Mouse (Mus musculus): Measurements from ENCODE around the gene Elane. TPM values are rescaled to one million over a fixed set of nuclear protein-coding genes. Genes with fewer than 3 reads are reported as not detected.

Elane gene
- polyA plus RNA-seq, 1 experiment from 2014 or later: 0.26 TPM

Small RNA genes within 50 kb of the gene (microRNA-seq; reads per million reads assigned to microRNA genes)
- not detected for gene Mir6910

Other genes starting within 250 kb of the Elane start
- 2.0 and 4.2 TPM in 2 replicates for gene Shc2, start 248.3 kb upstream of the Elane start, polyA plus RNA-seq (2015; fragmentation: Nextera tagmentation; extraction: Ambion mirVana)
- not detected in 2 replicates for gene Odf3l2, start 240.5 kb upstream of the Elane start, polyA plus RNA-seq (2015; fragmentation: Nextera tagmentation; extraction: Ambion mirVana)
- gene Madcam1, start 221.7 kb upstream of the Elane start, polyA plus RNA-seq (2015; fragmentation: Nextera tagmentation; extraction: Ambion mirVana): 0.53 and 0.69 TPM in 2 replicates
- gene Tpgs1, start 216.9 kb upstream of the Elane start, polyA plus RNA-seq (2015; fragmentation: Nextera tagmentation; extraction: Ambion mirVana): 57.5 and 58.3 TPM in 2 replicates
- gene Cdc34, start 204.1 kb upstream of the Elane start, polyA plus RNA-seq (2015; fragmentation: Nextera tagmentation; extraction: Ambion mirVana): 64.0 and 68.9 TPM in 2 replicates
- 0.62 and 0.98 TPM in 2 replicates for gene Gzmm, start 197.2 kb upstream of the Elane start, polyA plus RNA-seq (2015; fragmentation: Nextera tagmentation; extraction: Ambion mirVana)
- gene Bsg, start 181.8 kb upstream of the Elane start, polyA plus RNA-seq (2015; fragmentation: Nextera tagmentation; extraction: Ambion mirVana): 1,174 and 1,330 TPM in 2 replicates
- not detected in 2 replicates for gene Hcn2, start 169.6 kb upstream of the Elane start, polyA plus RNA-seq (2015; fragmentation: Nextera tagmentation; extraction: Ambion mirVana)
- gene Polrmt, start 139.7 kb upstream of the Elane start, polyA plus RNA-seq (2015; fragmentation: Nextera tagmentation; extraction: Ambion mirVana): 46.2 and 47.8 TPM in 2 replicates
- gene Fgf22, start 131.2 kb upstream of the Elane start, polyA plus RNA-seq (2015; fragmentation: Nextera tagmentation; extraction: Ambion mirVana): 0.11 and 0.29 TPM in 2 replicates
- 47.9 and 61.4 TPM in 2 replicates for gene Rnf126, start 119.3 kb upstream of the Elane start, polyA plus RNA-seq (2015; fragmentation: Nextera tagmentation; extraction: Ambion mirVana)
- gene Fstl3, start 109.0 kb upstream of the Elane start, polyA plus RNA-seq (2015; fragmentation: Nextera tagmentation; extraction: Ambion mirVana): 21.7 and 22.7 TPM in 2 replicates
- gene Prss57, start 95.3 kb upstream of the Elane start, polyA plus RNA-seq (2015; fragmentation: Nextera tagmentation; extraction: Ambion mirVana): 0.57 and 2.1 TPM in 2 replicates
- 52.7 and 54.1 TPM in 2 replicates for gene Palm, start 92.7 kb upstream of the Elane start, polyA plus RNA-seq (2015; fragmentation: Nextera tagmentation; extraction: Ambion mirVana)
- gene Misp, start 65.3 kb upstream of the Elane start, polyA plus RNA-seq (2015; fragmentation: Nextera tagmentation; extraction: Ambion mirVana): 10.6 and 13.5 TPM in 2 replicates
- 344 and 371 TPM in 2 replicates for gene Ptbp1, start 31.8 kb upstream of the Elane start, polyA plus RNA-seq (2015; fragmentation: Nextera tagmentation; extraction: Ambion mirVana)
- 3.0 and 4.0 TPM in 2 replicates for gene Prtn3, start 11.8 kb upstream of the Elane start, polyA plus RNA-seq (2015; fragmentation: Nextera tagmentation; extraction: Ambion mirVana)
- 22.6 and 26.4 TPM in 2 replicates for gene Plppr3, start 11.6 kb upstream of the Elane start, polyA plus RNA-seq (2015; fragmentation: Nextera tagmentation; extraction: Ambion mirVana)
- gene Cfd, start 4.6 kb downstream of the Elane start, polyA plus RNA-seq (2015; fragmentation: Nextera tagmentation; extraction: Ambion mirVana): not detected in 2 replicates
- 48.3 and 51.2 TPM in 2 replicates for gene Med16, start 22.7 kb downstream of the Elane start, polyA plus RNA-seq (2015; fragmentation: Nextera tagmentation; extraction: Ambion mirVana)
- 12.8 TPM in 1 of 2 replicates, not detected in the other for gene Gm26602, start 24.6 kb downstream of the Elane start, polyA plus RNA-seq (2015; fragmentation: Nextera tagmentation; extraction: Ambion mirVana)
- gene Kiss1r, start 30.7 kb downstream of the Elane start, polyA plus RNA-seq (2015; fragmentation: Nextera tagmentation; extraction: Ambion mirVana): 1.0 and 1.1 TPM in 2 replicates
- 151 and 155 TPM in 2 replicates for gene R3hdm4, start 35.0 kb downstream of the Elane start, polyA plus RNA-seq (2015; fragmentation: Nextera tagmentation; extraction: Ambion mirVana)
- 4.1 and 4.8 TPM in 2 replicates for gene Arid3a, start 40.8 kb downstream of the Elane start, polyA plus RNA-seq (2015; fragmentation: Nextera tagmentation; extraction: Ambion mirVana)
- gene Wdr18, start 73.9 kb downstream of the Elane start, polyA plus RNA-seq (2015; fragmentation: Nextera tagmentation; extraction: Ambion mirVana): 76.7 and 83.0 TPM in 2 replicates
- gene Grin3b, start 84.5 kb downstream of the Elane start, polyA plus RNA-seq (2015; fragmentation: Nextera tagmentation; extraction: Ambion mirVana): 0.25 and 0.75 TPM in 2 replicates
- 7.3 and 9.0 TPM in 2 replicates for gene Tmem259, start 98.1 kb downstream of the Elane start, polyA plus RNA-seq (2015; fragmentation: Nextera tagmentation; extraction: Ambion mirVana)
- gene Cnn2, start 102.3 kb downstream of the Elane start, polyA plus RNA-seq (2015; fragmentation: Nextera tagmentation; extraction: Ambion mirVana): 401 and 405 TPM in 2 replicates
- 4.9 and 5.6 TPM in 2 replicates for gene Abca7, start 110.2 kb downstream of the Elane start, polyA plus RNA-seq (2015; fragmentation: Nextera tagmentation; extraction: Ambion mirVana)
- gene Arhgap45, start 130.4 kb downstream of the Elane start, polyA plus RNA-seq (2015; fragmentation: Nextera tagmentation; extraction: Ambion mirVana): 18.1 and 21.8 TPM in 2 replicates
- 194 and 210 TPM in 2 replicates for gene Polr2e, start 153.5 kb downstream of the Elane start, polyA plus RNA-seq (2015; fragmentation: Nextera tagmentation; extraction: Ambion mirVana)
- 554 and 585 TPM in 2 replicates for gene Gpx4, start 160.9 kb downstream of the Elane start, polyA plus RNA-seq (2015; fragmentation: Nextera tagmentation; extraction: Ambion mirVana)
- gene Sbno2, start 219.3 kb downstream of the Elane start, polyA plus RNA-seq (2015; fragmentation: Nextera tagmentation; extraction: Ambion mirVana): 18.7 and 19.1 TPM in 2 replicates
- 18.6 and 23.3 TPM in 2 replicates for gene Stk11, start 229.6 kb downstream of the Elane start, polyA plus RNA-seq (2015; fragmentation: Nextera tagmentation; extraction: Ambion mirVana)

All from lung, embryonic 16.5 days (tissue).